Mouse (Mus musculus): ENCODE measurements at regions not wholly inside any gene's neighbourhood (a gene's known extent, or its start where the extent isn't known, plus 50 kb on each side); places are given as distances from the start of the nearest gene placed in this dataset.

DNA sequence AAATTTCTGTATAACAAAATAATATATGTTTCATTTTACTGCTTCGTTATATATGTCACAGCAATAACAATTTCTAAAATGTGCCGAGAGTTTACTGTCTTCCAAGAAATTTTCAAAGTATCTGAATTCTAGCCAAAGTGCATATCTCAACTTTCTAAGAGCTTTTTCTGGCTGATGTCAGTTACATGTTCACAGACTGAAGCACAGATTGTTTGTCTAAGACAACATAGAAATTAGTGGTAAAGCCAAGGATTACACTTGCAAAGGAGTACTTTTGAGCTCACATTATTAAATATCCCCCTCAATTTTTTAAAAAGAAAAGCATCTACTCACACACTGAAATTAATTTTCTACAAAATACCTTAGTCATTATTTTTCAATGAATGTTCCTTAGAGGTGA lies 407.2 kb upstream of the Pdgfd start:
- TF ChIP-seq POLR2A (IDR thresholded peaks at IDR 0.05; ENCODE audit: borderline replicate concordance, extremely low read depth, insufficient read depth, insufficient read length, poor library complexity, severe bottlenecking): no peak
- no peak for TF ChIP-seq CTCF (IDR thresholded peaks at IDR 0.05; ENCODE audit: borderline replicate concordance, extremely low read depth, insufficient read depth, insufficient read length)

All from brain, embryonic 14.5 days (tissue).